Mouse (Mus musculus) spleen, embryonic (tissue): Measurements from ENCODE around the gene Mettl26.

Experiments used
- CTCF ChIA-PET: fragments of 350-600 bp; sonication (Branson Sonifier 250); formaldehyde crosslinking; loops from one replicate; lab custom pipeline; 2022; lab: Charles Lee

The Mettl26 gene

DNA sequence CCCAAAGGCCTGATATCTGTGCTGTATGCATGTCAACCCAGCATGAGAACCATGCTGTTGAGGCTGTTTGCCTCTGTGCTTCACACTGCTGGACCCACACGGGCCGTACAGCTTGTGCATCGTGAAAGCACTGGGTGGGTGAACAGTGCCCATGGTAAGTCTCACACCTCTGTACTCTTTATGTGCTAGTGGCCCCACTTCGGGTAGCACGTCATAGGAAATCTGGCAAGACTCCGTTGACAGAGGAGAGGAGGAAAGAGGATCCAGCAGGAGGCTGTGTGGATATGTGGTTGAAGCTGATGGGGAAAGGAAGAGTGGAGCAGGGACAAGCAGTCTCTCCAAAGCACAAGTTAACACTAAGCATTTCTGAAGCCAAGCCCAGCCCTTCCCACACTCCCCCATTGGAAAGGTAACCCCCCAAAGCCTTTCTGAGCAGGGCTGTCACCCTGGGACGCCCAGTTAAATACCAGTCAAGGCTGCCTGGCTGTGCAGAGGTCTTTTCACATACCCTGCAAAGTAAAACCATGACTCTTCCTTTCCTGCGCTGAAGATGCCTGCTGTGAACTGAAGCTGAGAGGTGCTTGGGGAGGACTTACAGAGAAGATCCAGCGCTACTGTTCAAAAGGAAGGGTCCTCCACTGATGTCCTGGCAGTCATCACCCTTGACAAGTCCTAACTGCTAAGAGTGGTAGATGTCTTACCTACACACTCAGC is 43.3 kb downstream of the Mettl26 start:
- CTCF ChIA-PET, result interaction anchor here (0.7 kb wide), 1 partner anchor 21 kb away, joined by 3 read pairs; no protein-coding TSS in a partner anchor

DNA sequence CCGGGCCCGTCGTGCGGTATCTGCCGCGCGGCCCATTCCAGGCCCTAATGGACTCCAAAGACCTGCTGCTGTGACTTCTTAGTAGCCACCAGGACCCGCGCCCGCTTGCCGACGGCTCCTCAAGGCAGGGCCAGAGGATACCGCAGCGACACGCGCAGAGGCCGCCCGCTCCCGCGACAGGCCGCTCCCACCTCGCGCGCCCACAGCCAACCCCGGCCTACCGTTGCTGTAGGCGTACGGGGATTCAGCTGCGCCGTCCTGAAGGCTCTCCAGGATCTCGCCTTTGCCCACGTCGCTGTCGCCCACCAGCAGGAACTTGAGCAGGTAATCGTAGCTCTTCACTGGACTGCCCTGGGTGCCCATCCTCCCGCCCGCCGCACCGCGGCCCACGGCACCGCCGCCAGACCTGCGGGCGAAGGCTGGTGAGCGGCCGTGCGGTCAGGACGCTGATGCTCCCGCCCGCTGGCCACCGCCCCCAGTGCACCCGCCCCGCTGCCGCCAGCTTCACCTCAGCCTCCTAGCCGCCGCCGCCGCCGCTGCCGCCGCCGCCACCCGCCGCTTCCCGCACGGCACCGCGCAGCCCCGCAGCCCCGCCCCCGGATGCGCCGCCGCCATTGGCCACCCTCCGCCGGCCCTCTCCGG is 44.4 kb downstream of the Mettl26 start, which contains the start of gene Rab40c:
Gene Rab40c, minus strand, starts transcription at position 584 of the 642 bp plus-strand sequence.
- CTCF ChIA-PET, result no interaction called here

DNA sequence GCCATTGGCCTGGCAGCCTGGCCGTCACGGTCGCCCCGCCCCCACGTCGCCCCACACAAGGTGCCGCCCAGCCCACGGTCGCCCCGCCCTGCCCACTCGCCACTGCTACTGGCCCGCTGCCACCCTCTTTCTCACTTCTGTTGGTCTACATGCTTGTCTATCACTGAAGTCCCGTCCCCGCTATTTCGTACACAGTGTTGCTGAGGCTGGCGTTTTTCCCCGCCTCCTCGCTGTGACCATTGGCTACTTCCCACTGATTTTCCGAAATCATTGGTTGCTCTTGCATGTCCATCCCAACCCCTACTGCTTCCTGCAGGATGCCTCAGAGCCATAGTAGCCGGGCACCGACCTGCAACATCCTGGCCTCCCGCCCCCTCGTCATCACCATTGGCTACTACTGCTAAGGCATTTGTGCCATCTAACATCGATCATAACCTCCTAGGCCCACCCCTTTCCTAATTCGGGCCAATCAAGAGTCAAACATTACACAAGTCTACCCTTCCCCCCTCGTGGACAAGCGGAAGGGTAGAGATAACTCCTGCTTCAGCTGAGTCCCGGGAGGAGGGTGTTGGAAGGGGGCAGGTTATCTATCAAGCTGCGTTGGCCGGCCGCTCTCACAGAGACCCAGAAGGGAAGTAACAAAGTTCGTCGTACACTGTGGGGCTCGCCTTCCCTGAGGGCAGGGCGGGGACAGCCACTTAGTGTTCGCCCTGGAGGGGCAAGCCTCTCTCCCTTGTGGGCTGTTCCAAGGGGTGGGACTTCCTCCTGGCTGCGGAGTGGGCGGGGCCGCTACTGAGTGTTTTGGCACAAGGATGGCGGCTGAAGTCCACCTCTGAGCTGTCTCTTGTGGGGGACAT is 45.1 kb downstream of the Mettl26 start:
- CTCF ChIA-PET, result no interaction called here

DNA sequence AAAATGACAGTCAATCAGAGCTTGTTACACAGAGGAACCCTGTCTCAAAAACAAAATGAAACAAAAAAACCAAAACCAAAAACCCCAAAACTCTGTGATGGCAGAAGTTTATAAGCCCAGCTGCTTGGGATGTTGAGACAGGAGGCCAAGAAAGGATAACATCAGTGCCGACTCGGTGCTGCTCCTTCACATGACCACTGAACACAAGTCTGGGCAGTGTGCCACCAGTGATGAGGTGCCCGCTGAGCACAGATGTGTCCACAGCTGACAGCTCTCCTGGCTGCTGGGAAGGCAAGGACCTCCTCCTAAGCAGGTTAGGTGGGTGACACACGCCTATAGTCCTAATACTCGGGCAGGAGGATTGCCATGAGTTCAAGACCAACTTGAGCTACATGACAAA is 47.2 kb downstream of the Mettl26 start:
- CTCF ChIA-PET, result interaction anchor here (0.6 kb wide), 1 partner anchor 201 kb away, joined by 3 read pairs; no protein-coding TSS in a partner anchor

DNA sequence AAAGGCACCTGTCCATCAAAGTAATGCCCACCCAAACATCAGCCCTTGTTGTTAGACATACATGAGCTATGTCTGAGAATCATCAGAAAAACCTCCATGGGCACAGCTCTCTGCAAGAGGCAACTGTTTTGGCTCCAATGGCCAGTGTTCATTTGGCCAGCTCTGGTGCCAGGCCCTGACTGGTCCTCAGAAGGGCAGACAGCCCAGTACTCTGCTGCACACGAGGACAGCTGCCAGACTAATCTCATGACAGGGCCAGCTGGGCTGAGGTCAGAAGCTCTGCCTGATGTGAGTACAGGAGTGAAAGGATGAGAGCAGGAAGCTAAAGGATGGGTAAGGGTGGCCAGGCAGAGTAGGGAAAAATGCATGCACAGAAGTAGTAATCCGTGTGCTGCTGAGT is 50.5 kb downstream of the Mettl26 start:
- CTCF ChIA-PET, result interaction anchor here (0.7 kb wide), 1 partner anchor 10 kb away, joined by 3 read pairs; no protein-coding TSS in a partner anchor
